ENCODE assay signal across 11 mouse cellular contexts in the genomic region with DNA sequence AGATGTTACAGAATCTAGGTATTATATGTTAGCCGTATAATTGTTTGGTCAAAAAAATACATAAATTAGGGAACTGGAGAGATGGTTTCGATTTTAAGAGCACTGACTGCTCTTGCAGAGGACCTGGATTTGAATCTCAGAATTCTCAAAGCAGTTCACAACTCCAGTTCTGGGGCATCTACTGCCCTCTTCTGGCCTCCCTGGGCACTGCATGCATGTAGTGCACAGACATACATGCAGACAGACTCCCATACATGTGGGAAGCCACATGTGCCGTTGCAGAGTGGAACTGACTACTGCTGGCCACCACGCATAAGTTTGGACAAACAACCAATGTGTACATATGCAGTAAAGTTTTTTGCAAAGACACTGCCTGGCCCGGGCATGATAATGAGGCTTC.
DNase-seq lines count a peak whose midpoint lies in the region; ATAC-seq and TF ChIP-seq lines count a peak whose summit lies in the region.
"Had no signal": no experiment of that assay in that cellular context is flagged by ENCODE, and none has a peak within 500 bp of the region (broad histone marks: within the 10 kb centered on the region; RNA-seq: fewer than 3 reads in every experiment).

No protein-coding gene starts in this region.

- no peaks in the 10 kb centered on the region for H3K27me3 ChIP-seq in liver, embryonic 11.5 days (replicated peaks; ENCODE audit: control insufficient read depth, insufficient read depth, low read length)
- no peaks in the 10 kb centered on the region for H3K27me3 ChIP-seq in liver, postnatal 0 days (ENCODE audit: insufficient read depth, low read length)
- H3K27me3 ChIP-seq: heart, embryonic 12.5 days; intestine, embryonic 15.5 days; limb, embryonic 12.5 days had no signal

- no peaks in the 10 kb centered on the region for H3K36me3 ChIP-seq in liver, embryonic 11.5 days (ENCODE audit: control insufficient read depth, insufficient read depth, low read length)
- H3K36me3 ChIP-seq in ES-E14 (ENCODE audit: control insufficient read depth, insufficient read depth, low read length, poor library complexity, severe bottlenecking) = no peaks in the 10 kb centered on the region
- H3K36me3 ChIP-seq in liver, postnatal 0 days (replicated peaks; ENCODE audit: insufficient read depth, low read length) = no peaks in the 10 kb centered on the region
- H3K36me3 ChIP-seq: heart, embryonic 12.5 days; intestine, embryonic 15.5 days; limb, embryonic 12.5 days had no signal

- peak; percentile 40 to 58 for DNase-seq in cerebellum, postnatal 10 days
- no peak for DNase-seq in cerebellum, adult 11 months
- DNase-seq in liver = peak; percentile 16
- DNase-seq in liver, embryonic 11.5 days (ENCODE audit: low spot score) = no peak
- peak; percentile 43 for DNase-seq in ES-E14 (ENCODE audit: low read depth, low spot score)
- peak; percentile 20 for DNase-seq in liver, postnatal 0 days
- DNase-seq in frontal cortex, postnatal 36 days (ENCODE audit: low spot score in 2 of 2) = no peak
- DNase-seq in heart, postnatal 36 days = no peak

- no peaks in the 10 kb centered on the region for H3K4me1 ChIP-seq in liver, embryonic 11.5 days (replicated peaks; ENCODE audit: control insufficient read depth, insufficient read depth, low read length)
- H3K4me1 ChIP-seq in ES-E14 (ENCODE audit: control insufficient read depth in 2 of 2, insufficient read depth in 2 of 2, low read length in 2 of 2, poor library complexity in 1 of 2) = peaks cover 0 to 7% of the 10 kb centered on the region in 2 experiments; a peak in 2 of 4 replicates
- no peaks in the 10 kb centered on the region for H3K4me1 ChIP-seq in liver, postnatal 0 days (ENCODE audit: insufficient read depth)
- H3K4me1 ChIP-seq: heart, embryonic 12.5 days; intestine, embryonic 15.5 days; limb, embryonic 12.5 days had no signal

- no peaks in the 10 kb centered on the region for H3K9me3 ChIP-seq in liver, embryonic 11.5 days (ENCODE audit: control insufficient read depth, low read length)
- H3K9me3 ChIP-seq in ES-E14 (ENCODE audit: control insufficient read depth, insufficient read depth, low read depth, low read length) = no peaks in the 10 kb centered on the region
- no peaks in the 10 kb centered on the region; the same call in 1 of the 2 replicates for H3K9me3 ChIP-seq in liver, postnatal 0 days (ENCODE audit: low read length)
- H3K9me3 ChIP-seq: intestine, embryonic 15.5 days had no signal

- no peak overlapping the region for H3K9ac ChIP-seq in liver, embryonic 11.5 days (ENCODE audit: low read depth, low read length)
- no peak overlapping the region for H3K9ac ChIP-seq in ES-E14 (ENCODE audit: insufficient read depth, low read depth, low read length, poor library complexity, severe bottlenecking)
- no peak overlapping the region for H3K9ac ChIP-seq in liver, postnatal 0 days (replicated peaks)
- H3K9ac ChIP-seq: heart, embryonic 12.5 days; intestine, embryonic 15.5 days; limb, embryonic 12.5 days had no signal

- in situ Hi-C loops in ES-E14 (cut with MboI; ENCODE audit: low sequenced_read_pairs in 2 of 2, unreplicated experiment in 2 of 2) = no loop called here

- no peak for TF ChIP-seq EP300 in liver, postnatal 0 days (IDR thresholded peaks at IDR 0.05; ENCODE audit: low read depth)

- TF ChIP-seq CTCF in liver, postnatal 0 days (IDR thresholded peaks at IDR 0.05; ENCODE audit: low read depth) = peak; percentile 47

- H3K4me2 ChIP-seq in liver, embryonic 11.5 days = no peak overlapping the region
- no peak overlapping the region for H3K4me2 ChIP-seq in liver, postnatal 0 days (ENCODE audit: low read depth, low read length)
- H3K4me2 ChIP-seq: heart, embryonic 12.5 days; intestine, embryonic 15.5 days; limb, embryonic 12.5 days had no signal

- intact Hi-C loops in heart, postnatal 36 days (cut with DNase I) = no loop called here

- no peak for ATAC-seq in liver, embryonic 11.5 days (replicated peaks; ENCODE audit: low FRiP score)
- no peak for ATAC-seq in liver, postnatal 0 days
- ATAC-seq: intestine, embryonic 15.5 days had no signal

- H3K4me3 ChIP-seq in liver, embryonic 11.5 days (ENCODE audit: low read depth, low read length) = no peak overlapping the region
- no peak overlapping the region for H3K4me3 ChIP-seq in ES-E14 (ENCODE audit: insufficient read depth in 1 of 2, low read depth in 1 of 2, low read length in 2 of 2, poor library complexity in 1 of 2, severe bottlenecking in 1 of 2)
- no peak overlapping the region for H3K4me3 ChIP-seq in liver, postnatal 0 days (ENCODE audit: low read depth, low read length)
- H3K4me3 ChIP-seq: heart, embryonic 12.5 days; intestine, embryonic 15.5 days; limb, embryonic 12.5 days had no signal

- H3K27ac ChIP-seq in liver, embryonic 11.5 days (ENCODE audit: low read depth, low read length) = no peak overlapping the region
- H3K27ac ChIP-seq in ES-E14 (ENCODE audit: insufficient read depth, low read depth, low read length, poor library complexity, severe bottlenecking) = no peak overlapping the region
- no peak overlapping the region for H3K27ac ChIP-seq in liver, postnatal 0 days (ENCODE audit: low read depth)
- H3K27ac ChIP-seq: intestine, embryonic 15.5 days; limb, embryonic 12.5 days had no signal

- WGBS in liver, embryonic 11.5 days = 81% methylated on average over 5 of the region's 5 CpGs
- 66% methylated on average over 5 of the region's 5 CpGs for WGBS in liver, postnatal 0 days (ENCODE audit: insufficient replicate concordance)

TF ChIP-seq in ES-E14, 5 proteins besides CTCF, POLR2A, EP300 and RAD21:
- TF ChIP-seq MAFK (IDR thresholded peaks at IDR 0.05; ENCODE audit: insufficient read depth, low read depth, low read length) (no peak), ZC3H11A (IDR thresholded peaks at IDR 0.05; ENCODE audit: borderline replicate concordance, low read depth, low read length) (0 out of 2 replicates have a peak, but pooled peaks have one; percentile 39)

Comparison
In these comparisons a context has a peak if more than half of its experiments do, and no peak if none do; other contexts are left out.
1. DNase-seq: peak in cerebellum, postnatal 10 days (2 of 2), liver (single experiment), ES-E14 (single experiment) and liver, postnatal 0 days (single experiment); none in cerebellum, adult 11 months (single experiment), liver, embryonic 11.5 days (single experiment), frontal cortex, postnatal 36 days (0 of 2) and heart, postnatal 36 days (0 of 2).